Mouse (Mus musculus) heart, adult 2 months (tissue): ENCODE data around the gene Ddost. TPM values are rescaled to one million over a fixed set of nuclear protein-coding genes. Genes with fewer than 3 reads are reported as not detected.

Experiments used
- DNase-seq, 2 experiments: peaks; one replicate each; pipeline ENCODE4 v3.0.0; 2021
- H3K27ac ChIP-seq: fragments of 200-600 bp; 2 replicates; pipeline ENCODE4 v1.8.1; 2022
- H3K27me3 ChIP-seq: fragments of 200-500 bp; 2 replicates; pipeline ENCODE4 v1.6.1; 2012; ENCODE audit warnings: mild to moderate bottlenecking, low read length, inconsistent platforms, mixed read lengths; ENCODE audit not compliant: control insufficient read depth, insufficient read depth
- H3K36me3 ChIP-seq: fragments of 200-500 bp; 2 replicates; pipeline ENCODE4 v1.6.1; 2012; ENCODE audit warnings: low read length, inconsistent platforms; ENCODE audit not compliant: control insufficient read depth, insufficient read depth
- H3K4me1 ChIP-seq: fragments of 200-500 bp; 2 replicates; pipeline ENCODE4 v1.6.1; 2011; ENCODE audit warnings: low read length; ENCODE audit not compliant: control insufficient read depth, insufficient read depth
- H3K4me3 ChIP-seq: fragments of 200-600 bp; 2 replicates; pipeline ENCODE4 v1.8.1; 2022
- H3K79me2 ChIP-seq: fragments of 200-500 bp; replicated peaks from 2 replicates; pipeline ENCODE4 v1.6.1; 2012; ENCODE audit warnings: mild to moderate bottlenecking, inconsistent platforms, low read length, moderate library complexity, mixed read lengths; ENCODE audit not compliant: control insufficient read depth, insufficient read depth
- H3K9ac ChIP-seq: fragments of 200-500 bp; 2 replicates; pipeline ENCODE4 v1.6.1; 2012; ENCODE audit warnings: low read depth, mild to moderate bottlenecking, control low read depth, inconsistent platforms, low read length, mixed read lengths
- CTCF ChIP-seq: fragments of 200-600 bp; IDR thresholded peaks from 2 replicates; pipeline ENCODE4 v1.8.1; 2022; ENCODE audit warnings: antibody characterized with exemption, mild to moderate bottlenecking, moderate library complexity
- EP300 ChIP-seq: fragments of 200-500 bp; IDR thresholded peaks from 2 replicates; pipeline ENCODE4 v1.6.1; 2011; ENCODE audit warnings: low read depth, low read length, control low read depth; ENCODE audit not compliant: insufficient read depth
- POLR2A ChIP-seq: fragments of 200-500 bp; IDR thresholded peaks from 2 replicates; pipeline ENCODE4 v1.6.1; 2011; ENCODE audit warnings: mild to moderate bottlenecking, low read depth, low read length, control low read depth; ENCODE audit not compliant: insufficient read depth
- WGBS: fragments of 180-500 bp; shearing (Covaris S2); methylation state at CpG from one replicate; pipeline ENCODE4 v1.1.7; 2018; 5-methylcytosine and 5-hydroxymethylcytosine counted together
- intact Hi-C: fragments of 180-260 bp; cut with DNase I; formaldehyde crosslinking; loops from one replicate; pipeline ENCODE4 v1.15.1; 2025
- polyA plus RNA-seq: library from polyadenylated mRNA; depleted of rRNA; stranded (reverse); fragments of >200 nt; gene quantifications from 2 replicates; pipeline ENCODE4 v1.2.3, GENCODE M21; 2012
- total RNA-seq, 2 experiments: library from RNA; stranded (reverse); gene quantifications; 2 replicates each; pipeline ENCODE4 v1.2.3; 2021

The Ddost gene
- total and polyA plus RNA-seq, 3 experiments, result 63.2 to 84.4 (median 68.9) TPM

GRCm38 (mm10) chr4:138267869-138268268 is 36.7 kb upstream of the Ddost start:
- no peaks in the 10 kb centered on the region for H3K27me3 ChIP-seq
- intact Hi-C loops, result no loop called here
- no peaks in the 10 kb centered on the region for H3K4me1 ChIP-seq
- H3K36me3 ChIP-seq, result no peaks in the 10 kb centered on the region
- no peak for DNase-seq
- no peak overlapping the region for H3K27ac ChIP-seq
- no peaks in the 10 kb centered on the region for H3K79me2 ChIP-seq
- no peak overlapping the region for H3K4me3 ChIP-seq
- TF ChIP-seq EP300 (no peak), POLR2A (no peak), CTCF (no peak)
- 89% methylated on average over 10 of the region's 10 CpGs for WGBS
- no peak overlapping the region for H3K9ac ChIP-seq

DNA sequence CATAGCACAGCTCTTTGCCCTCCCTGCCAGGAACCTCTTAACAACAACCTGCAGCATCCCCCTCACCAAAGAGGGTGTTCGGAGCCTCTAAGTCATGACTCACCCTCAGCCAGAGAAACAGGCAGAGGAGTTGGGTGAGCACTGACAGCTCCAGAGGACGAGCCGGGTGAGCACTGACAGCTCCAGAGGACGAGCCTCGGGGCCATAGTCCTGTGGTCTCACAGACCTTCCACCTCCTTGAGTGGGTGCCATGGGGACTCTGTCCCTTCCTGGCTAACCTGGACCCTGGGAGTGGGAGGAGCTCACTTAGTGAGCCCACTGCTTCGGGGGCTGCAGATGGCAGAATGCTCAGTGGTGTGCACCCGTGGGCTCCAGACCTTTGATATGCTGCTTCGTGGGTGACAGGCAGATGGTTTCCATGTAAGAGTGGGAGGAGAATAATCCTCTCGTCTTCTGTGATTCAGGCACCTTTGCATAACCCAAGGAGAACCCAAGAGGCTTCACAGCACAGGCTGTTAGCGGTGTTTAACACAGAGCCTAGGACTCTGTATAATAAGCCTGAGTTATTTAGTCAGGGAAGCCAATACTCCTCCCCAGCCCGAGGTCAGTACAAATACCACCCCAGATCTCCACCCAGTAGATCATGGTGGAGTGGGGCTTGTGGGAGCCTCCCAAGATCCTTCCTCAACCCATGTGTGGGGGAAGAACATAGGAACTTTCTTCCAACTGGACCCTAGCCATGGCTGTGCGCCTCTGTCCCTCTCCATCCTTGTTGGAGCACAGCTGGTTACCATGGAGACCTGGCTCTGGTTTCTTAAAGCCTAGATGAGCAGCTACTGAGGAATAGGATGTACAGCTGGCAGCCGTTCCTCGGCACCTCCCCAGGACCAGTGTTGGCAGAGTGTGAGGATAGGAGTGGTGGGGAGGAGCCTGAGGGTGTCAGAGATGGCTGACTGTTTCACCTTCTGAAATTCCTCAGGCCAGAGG is 32.2 kb upstream of the Ddost start:
- H3K9ac ChIP-seq, result no peak overlapping the region
- 42% methylated on average over 14 of the region's 14 CpGs for WGBS
- peak in 1 of 2 experiments; percentile 29 for DNase-seq

GRCm38 (mm10) chr4:138278346-138278745 is 26.2 kb upstream of the Ddost start:
- Histone ChIP-seq H3K27me3 (no peaks in the 10 kb centered on the region), H3K27ac (no peak overlapping the region), H3K36me3 (no peaks in the 10 kb centered on the region), H3K79me2 (no peaks in the 10 kb centered on the region), H3K4me1 (no peaks in the 10 kb centered on the region), H3K9ac (no peak overlapping the region), H3K4me3 (no peak overlapping the region)
- intact Hi-C loops, result no loop called here
- WGBS, result 60% methylated on average over 7 of the region's 7 CpGs
- DNase-seq, result no peak
- no peak for TF ChIP-seq POLR2A
- no peak for TF ChIP-seq EP300
- no peak for TF ChIP-seq CTCF

More for the DNA sequence above, 32.2 kb upstream of the Ddost start:
- TF ChIP-seq POLR2A, result no peak
- no peak for TF ChIP-seq EP300
- TF ChIP-seq CTCF, result no peak
- no peaks in the 10 kb centered on the region for H3K36me3 ChIP-seq
- no peaks in the 10 kb centered on the region for H3K27me3 ChIP-seq
- no peak overlapping the region for H3K27ac ChIP-seq
- no peaks in the 10 kb centered on the region for H3K4me1 ChIP-seq
- H3K79me2 ChIP-seq, result no peaks in the 10 kb centered on the region
- H3K4me3 ChIP-seq, result no peak overlapping the region
- intact Hi-C loops, result no loop called here

DNA sequence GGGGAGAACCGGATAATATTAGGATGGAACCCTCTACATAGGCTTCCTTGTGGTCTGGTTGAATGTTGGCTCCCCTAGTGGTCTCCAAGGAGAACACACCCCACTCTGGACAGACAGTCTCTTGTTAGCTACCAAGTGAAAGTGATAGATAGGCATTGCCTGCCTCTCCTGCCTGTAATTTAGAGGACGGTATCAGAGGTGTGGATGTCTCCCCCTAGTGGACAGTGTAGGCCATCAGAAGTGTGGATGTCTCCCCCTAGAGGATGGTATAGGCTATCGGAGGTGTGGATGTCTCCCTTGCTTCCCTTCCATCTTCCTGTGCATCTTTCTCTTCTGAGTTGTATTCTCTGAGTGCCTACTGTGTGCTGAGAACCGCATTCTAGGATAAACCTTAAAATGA is 21.7 kb upstream of the Ddost start:
- no peaks in the 10 kb centered on the region for H3K4me1 ChIP-seq
- intact Hi-C loops, result no loop called here
- no peaks in the 10 kb centered on the region for H3K36me3 ChIP-seq
- 25% methylated on average over 4 of the region's 4 CpGs for WGBS
- no peak overlapping the region for H3K4me3 ChIP-seq
- peak in 1 of 2 experiments; percentile 34 for DNase-seq
- no peaks in the 10 kb centered on the region for H3K27me3 ChIP-seq
- no peak overlapping the region for H3K27ac ChIP-seq
- TF ChIP-seq EP300 (0 out of 2 replicates have a peak, but pooled peaks have one; percentile 65), CTCF (peak; percentile 90), POLR2A (no peak)
- H3K79me2 ChIP-seq, result no peaks in the 10 kb centered on the region
- H3K9ac ChIP-seq, result no peak overlapping the region

GRCm38 (mm10) chr4:138286411-138286810 is 18.1 kb upstream of the Ddost start:
- DNase-seq, result no peak
- Histone ChIP-seq H3K79me2 (no peaks in the 10 kb centered on the region), H3K4me1 (no peaks in the 10 kb centered on the region), H3K36me3 (no peaks in the 10 kb centered on the region), H3K27me3 (no peaks in the 10 kb centered on the region), H3K27ac (no peak overlapping the region), H3K9ac (no peak overlapping the region), H3K4me3 (no peak overlapping the region)
- TF ChIP-seq EP300 (no peak), CTCF (no peak), POLR2A (no peak)
- 77% methylated on average over 12 of the region's 12 CpGs for WGBS
- intact Hi-C loops, result no loop called here

DNA sequence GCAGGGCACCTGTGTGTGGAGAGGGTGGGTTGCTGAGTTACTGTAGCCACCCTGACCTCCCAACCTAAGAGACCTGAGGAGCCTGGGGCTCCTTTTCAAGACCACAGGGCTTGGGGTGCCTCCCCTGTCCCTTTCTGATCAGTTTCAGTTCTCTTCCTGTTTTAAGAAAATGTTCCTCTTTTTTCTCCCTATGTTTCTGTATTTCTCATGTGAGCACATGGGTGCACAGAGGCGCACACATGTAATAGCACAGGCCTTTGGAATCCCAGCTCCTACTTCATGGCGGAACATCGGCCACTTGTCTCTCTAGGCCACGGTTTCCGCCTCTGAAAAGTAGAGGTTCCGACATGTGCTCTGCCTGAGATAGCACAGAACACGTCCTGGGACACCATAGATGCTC is 15.8 kb upstream of the Ddost start:
- intact Hi-C loops, result no loop called here
- 74% methylated on average over 7 of the region's 7 CpGs for WGBS
- H3K4me1 ChIP-seq, result no peaks in the 10 kb centered on the region

More for the DNA sequence above, 15.8 kb upstream of the Ddost start:
- H3K27me3 ChIP-seq, result no peaks in the 10 kb centered on the region
- H3K9ac ChIP-seq, result no peak overlapping the region
- H3K4me3 ChIP-seq, result no peak overlapping the region
- H3K79me2 ChIP-seq, result no peaks in the 10 kb centered on the region
- DNase-seq, result no peak
- no peak for TF ChIP-seq CTCF
- no peak for TF ChIP-seq POLR2A
- H3K36me3 ChIP-seq, result no peaks in the 10 kb centered on the region
- H3K27ac ChIP-seq, result no peak overlapping the region
